Mouse (Mus musculus): ENCODE measurements at regions not wholly inside any gene's neighbourhood (a gene's known extent, or its start where the extent isn't known, plus 50 kb on each side); places are given as distances from the start of the nearest gene placed in this dataset.

- DNase-seq (ENCODE audit: extremely low spot score in 1 of 2, low spot score in 1 of 2) = no peak
Measured at GRCm38 (mm10) chr13:43724161-43724560, 60.4 kb upstream of the Cd83 start.

GRCm38 (mm10) chr13:43725698-43726097 is 58.9 kb upstream of the Cd83 start:
- DNase-seq (ENCODE audit: extremely low spot score in 1 of 2, low spot score in 1 of 2) = peak in 1 of 2 experiments; percentile 60

GRCm38 (mm10) chr13:43726895-43727341 is 57.7 kb upstream of the Cd83 start:
- no peak for DNase-seq (ENCODE audit: extremely low spot score in 1 of 2, low spot score in 1 of 2)

- no peak for DNase-seq (ENCODE audit: extremely low spot score in 1 of 2, low spot score in 1 of 2)
Measured at GRCm38 (mm10) chr13:43729617-43730016, 55.0 kb upstream of the Cd83 start.

GRCm38 (mm10) chr13:43733061-43733460 is 51.5 kb upstream of the Cd83 start:
- DNase-seq (ENCODE audit: extremely low spot score in 1 of 2, low spot score in 1 of 2) = no peak

GRCm38 (mm10) chr13:43734641-43735040 is 49.9 kb upstream of the Cd83 start:
- DNase-seq (ENCODE audit: extremely low spot score in 1 of 2, low spot score in 1 of 2) = peak in 1 of 2 experiments; percentile 40
